Mouse (Mus musculus): ENCODE results near the gene Gm38655. TPM values are rescaled to one million over a fixed set of nuclear protein-coding genes. Genes with fewer than 3 reads are reported as not detected.
"Not testable (repeated sequence)": the region's sequence is repeated elsewhere in the genome, so short reads cannot be mapped to it uniquely, and the experiment has no call there.

Gene Gm38655
- polyA plus RNA-seq, 1 experiment from 2014 or later, result not detected

- no peak within 1 kb of the TSS for H3K27ac ChIP-seq
- H3K36me3 ChIP-seq, result peaks cover 45% of the 10 kb centered on the region
- H3K9me3 ChIP-seq, result no peaks in the 10 kb centered on the region
- H3K27me3 ChIP-seq (ENCODE audit: insufficient read depth, poor library complexity, severe bottlenecking), result no peaks in the 10 kb centered on the region
- H3K4me3 ChIP-seq, result no peak within 1 kb of the TSS
- DNase-seq (ENCODE audit: low spot score), result no peak
- H3K4me1 ChIP-seq (replicated peaks), result no peaks in the 10 kb centered on the region
- 87% methylated on average over 1 of the region's 1 CpGs for WGBS
Measured at GRCm38 (mm10) chr17:25162161-25162560, 13.1 kb downstream of the Gm38655 start, which contains the start of gene Ccdc154. Gene Ccdc154 (plus strand): TSS chr17:25162461.

DNA sequence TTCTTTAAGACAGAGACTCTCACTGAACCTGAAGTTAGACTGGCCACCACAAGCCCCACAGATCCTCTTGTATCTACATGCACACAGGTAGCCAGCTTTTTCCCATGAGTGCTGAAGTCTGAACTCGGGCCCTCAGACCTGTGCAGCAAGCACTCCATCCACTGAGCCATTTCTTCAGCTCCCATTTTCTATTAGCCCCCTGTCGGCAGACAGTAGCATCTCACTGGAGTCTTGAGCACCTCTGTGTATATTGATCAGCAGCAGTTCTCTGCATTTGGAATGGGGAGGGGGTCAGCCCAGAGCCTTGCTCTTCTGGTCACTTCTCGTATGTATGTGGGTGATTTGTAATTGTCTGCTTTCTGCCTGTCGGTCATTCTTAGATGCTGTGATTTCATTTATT lies 35.3 kb downstream of the Gm38655 start:
- no peak for DNase-seq (ENCODE audit: low spot score)

GRCm38 (mm10) chr17:25138803-25139202 lies 36.5 kb downstream of the Gm38655 start:
- no peak for DNase-seq (ENCODE audit: low spot score)
- 89% methylated on average over 1 of the region's 1 CpGs for WGBS
- Histone ChIP-seq H3K36me3 (peaks cover 31% of the 10 kb centered on the region), H3K9me3 (no peaks in the 10 kb centered on the region), H3K27me3 (ENCODE audit: insufficient read depth, poor library complexity, severe bottlenecking) (no peaks in the 10 kb centered on the region), H3K27ac (no peak overlapping the region), H3K4me1 (replicated peaks) (peaks cover 11% of the 10 kb centered on the region), H3K4me3 (no peak overlapping the region)

More for the DNA sequence above, 35.3 kb downstream of the Gm38655 start:
- Histone ChIP-seq H3K36me3 (peaks cover 39% of the 10 kb centered on the region), H3K27me3 (ENCODE audit: insufficient read depth, poor library complexity, severe bottlenecking) (no peaks in the 10 kb centered on the region), H3K4me3 (no peak overlapping the region), H3K27ac (no peak overlapping the region), H3K4me1 (replicated peaks) (no peaks in the 10 kb centered on the region), H3K9me3 (no peaks in the 10 kb centered on the region)
- 79% methylated on average over 4 of the region's 4 CpGs for WGBS

- 86% methylated on average over 6 of the region's 6 CpGs for WGBS
- Histone ChIP-seq H3K4me3 (no peak overlapping the region), H3K9me3 (no peaks in the 10 kb centered on the region), H3K4me1 (replicated peaks) (peaks cover 12% of the 10 kb centered on the region), H3K36me3 (peaks cover 19% of the 10 kb centered on the region), H3K27me3 (ENCODE audit: insufficient read depth, poor library complexity, severe bottlenecking) (no peaks in the 10 kb centered on the region), H3K27ac (no peak overlapping the region)
- no peak for DNase-seq (ENCODE audit: low spot score)
Measured at GRCm38 (mm10) chr17:25135622-25136021, 39.6 kb downstream of the Gm38655 start.

GRCm38 (mm10) chr17:25133275-25133698 lies 42.0 kb downstream of the Gm38655 start, which contains the start of gene Clcn7:
Gene Clcn7 (plus strand): TSS chr17:25133391.
- Histone ChIP-seq H3K4me1 (replicated peaks) (peaks cover 12% of the 10 kb centered on the region), H3K36me3 (peaks cover 13% of the 10 kb centered on the region), H3K4me3 (peak within 1 kb of the TSS; percentile 93), H3K9me3 (no peaks in the 10 kb centered on the region), H3K27me3 (ENCODE audit: insufficient read depth, poor library complexity, severe bottlenecking) (no peaks in the 10 kb centered on the region), H3K27ac (peak within 1 kb of the TSS; percentile 88)
- under 1% methylated on average over 40 of the region's 40 CpGs for WGBS
- DNase-seq (ENCODE audit: low spot score), result peak; percentile 92

DNA sequence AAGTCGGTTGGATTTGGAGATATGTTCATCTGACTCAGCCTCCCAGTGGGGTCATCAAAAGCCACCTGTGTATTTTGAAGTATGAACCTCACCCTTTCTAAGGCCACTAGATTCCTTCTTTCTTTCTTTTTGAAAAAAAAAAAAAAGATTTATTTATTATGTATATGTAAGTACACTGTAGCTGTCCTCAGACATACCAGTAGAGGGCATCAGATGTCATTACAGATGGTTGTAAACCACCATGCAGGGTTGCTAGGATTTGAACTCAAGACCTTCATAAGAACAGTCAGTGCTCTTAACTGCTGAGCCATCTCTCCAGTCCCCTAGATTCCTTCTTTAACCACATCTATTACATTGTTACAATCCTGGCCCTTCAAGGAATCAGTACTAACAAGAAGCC lies 45.2 kb downstream of the Gm38655 start:
- H3K4me1 ChIP-seq (replicated peaks), result peaks cover 12% of the 10 kb centered on the region
- no peak overlapping the region for H3K27ac ChIP-seq
- WGBS, result 90% methylated on average over 1 of the region's 1 CpGs
- H3K9me3 ChIP-seq, result no peaks in the 10 kb centered on the region
- DNase-seq (ENCODE audit: low spot score), result no peak
- no peaks in the 10 kb centered on the region for H3K36me3 ChIP-seq
- H3K27me3 ChIP-seq (ENCODE audit: insufficient read depth, poor library complexity, severe bottlenecking), result no peaks in the 10 kb centered on the region
- no peak overlapping the region for H3K4me3 ChIP-seq

DNA sequence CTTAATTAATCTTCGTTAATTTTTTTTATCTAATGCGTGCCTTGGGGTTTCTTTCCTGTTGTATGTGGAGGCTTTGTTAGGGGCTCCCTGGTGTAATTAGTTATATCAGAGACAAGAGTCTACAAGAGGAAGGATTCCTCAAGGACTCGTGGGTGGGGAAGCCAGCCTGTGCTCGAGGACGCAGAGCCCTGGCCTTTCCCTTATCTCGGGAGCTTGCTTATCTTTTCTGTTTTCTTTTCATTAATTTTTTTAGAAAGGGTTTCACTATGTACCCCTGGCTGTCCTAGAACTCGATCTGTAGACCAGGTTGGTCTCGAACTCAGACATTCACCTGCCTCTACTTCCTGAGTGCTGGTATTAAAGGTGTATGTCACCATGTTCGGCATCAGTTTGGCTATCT lies 47.6 kb downstream of the Gm38655 start:
- H3K4me1 ChIP-seq (replicated peaks), result no peaks in the 10 kb centered on the region
- no peak for DNase-seq (ENCODE audit: low spot score)
- H3K27ac ChIP-seq, result no peak overlapping the region
- no peaks in the 10 kb centered on the region for H3K27me3 ChIP-seq (ENCODE audit: insufficient read depth, poor library complexity, severe bottlenecking)
- H3K36me3 ChIP-seq, result no peaks in the 10 kb centered on the region
- WGBS, result 80% methylated on average over 9 of the region's 9 CpGs
- H3K9me3 ChIP-seq, result no peaks in the 10 kb centered on the region
- no peak overlapping the region for H3K4me3 ChIP-seq

DNA sequence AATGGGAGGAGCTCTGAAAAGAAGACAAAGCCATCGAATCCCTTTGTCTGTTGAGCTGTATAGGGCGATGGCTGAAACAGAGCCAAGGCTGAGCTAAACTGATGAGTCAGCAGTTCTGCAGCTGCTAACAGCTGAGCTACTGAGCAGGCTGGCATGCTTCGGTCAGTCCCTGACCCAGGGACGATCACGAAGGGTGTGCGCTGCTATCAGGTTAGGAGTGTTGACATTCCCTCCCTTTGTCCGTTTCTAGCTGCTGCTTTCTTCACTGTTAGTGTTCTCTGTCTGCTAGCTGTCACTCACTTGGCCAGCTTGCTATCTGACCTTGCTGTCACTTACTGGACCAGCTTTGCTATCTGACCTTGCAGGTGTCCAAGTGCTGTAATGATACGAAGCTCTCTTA lies 48.2 kb downstream of the Gm38655 start:
- H3K4me3 ChIP-seq, result no peak overlapping the region
- WGBS, result 61% methylated on average over 8 of the region's 8 CpGs
- H3K36me3 ChIP-seq, result no peaks in the 10 kb centered on the region
- H3K27me3 ChIP-seq (ENCODE audit: insufficient read depth, poor library complexity, severe bottlenecking), result no peaks in the 10 kb centered on the region
- no peak for DNase-seq (ENCODE audit: low spot score)
- no peaks in the 10 kb centered on the region for H3K9me3 ChIP-seq
- no peaks in the 10 kb centered on the region for H3K4me1 ChIP-seq (replicated peaks)
- H3K27ac ChIP-seq, result peak overlapping the region; percentile 0; the same call in 1 of the 2 replicates

DNA sequence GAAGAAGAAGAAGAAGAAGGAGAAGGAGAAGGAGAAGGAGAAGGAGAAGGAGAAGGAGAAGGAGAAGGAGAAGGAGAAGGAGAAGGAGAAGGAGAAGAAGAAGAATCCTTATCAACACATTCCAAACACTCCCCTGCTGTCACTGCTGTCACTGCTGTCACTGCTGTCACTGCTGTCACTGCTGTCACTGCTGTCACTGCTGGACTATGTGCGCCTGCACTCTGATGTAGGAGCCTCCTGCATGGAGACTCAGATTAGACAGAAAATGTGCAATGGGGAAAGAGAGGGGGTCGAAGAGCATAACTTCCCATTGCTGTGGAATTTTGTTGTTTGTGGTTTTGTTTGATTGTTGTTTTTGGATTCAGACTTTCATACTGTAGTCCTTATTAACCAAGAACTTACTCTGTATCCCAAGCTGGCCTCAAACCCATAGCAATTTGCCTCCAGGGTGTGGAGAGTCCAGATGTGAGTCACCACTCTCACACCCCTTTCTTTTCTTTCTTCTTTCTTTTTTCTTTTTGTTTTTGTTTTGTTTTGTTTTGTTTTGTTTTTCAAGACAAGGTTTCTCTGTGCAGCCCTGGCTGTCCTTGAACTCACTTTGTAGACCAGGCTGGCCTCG lies 49.7 kb downstream of the Gm38655 start:
- H3K27ac ChIP-seq; H3K4me3 ChIP-seq; H3K9me3 ChIP-seq; DNase-seq (ENCODE audit: low spot score); H3K36me3 ChIP-seq; H3K4me1 ChIP-seq (replicated peaks); H3K27me3 ChIP-seq (ENCODE audit: insufficient read depth, poor library complexity, severe bottlenecking): not testable (repeated sequence)
- WGBS, result 76% methylated on average over 3 of the region's 3 CpGs

- no peak overlapping the region for H3K27ac ChIP-seq
- no peaks in the 10 kb centered on the region for H3K36me3 ChIP-seq
- 28% methylated on average over 7 of the region's 7 CpGs for whole genome bisulfite sequencing
- H3K4me1 ChIP-seq (replicated peaks), result no peaks in the 10 kb centered on the region
- no peak overlapping the region for H3K4me3 ChIP-seq
- no peaks in the 10 kb centered on the region for H3K9me3 ChIP-seq
- DNase-seq (ENCODE audit: low spot score), result peak; percentile 15
- H3K27me3 ChIP-seq (ENCODE audit: insufficient read depth, poor library complexity, severe bottlenecking), result no peaks in the 10 kb centered on the region; the same call in 1 of the 2 replicates
Measured at GRCm38 (mm10) chr17:25123979-25124378, 51.3 kb downstream of the Gm38655 start.

Other genes with a start within 250 kb of the Gm38655 start
- gene Mapk8ip3, start 238.5 kb downstream of the Gm38655 start, polyA plus RNA-seq (2016; fragmentation: Nextera tagmentation; extraction: Ambion mirVana), result 51.4 and 61.7 TPM in 2 replicates
- 358 and 426 TPM in 2 replicates for gene Jpt2, start 214.8 kb downstream of the Gm38655 start, polyA plus RNA-seq (2016; fragmentation: Nextera tagmentation; extraction: Ambion mirVana)
- 7.9 and 9.1 TPM in 2 replicates for gene Cramp1l, start 159.7 kb downstream of the Gm38655 start, polyA plus RNA-seq (2016; fragmentation: Nextera tagmentation; extraction: Ambion mirVana)
- gene Ift140, start 159.4 kb downstream of the Gm38655 start, polyA plus RNA-seq (2016; fragmentation: Nextera tagmentation; extraction: Ambion mirVana), result 25.1 and 31.7 TPM in 2 replicates
- gene Tmem204, start 91.9 kb downstream of the Gm38655 start, polyA plus RNA-seq (2016; fragmentation: Nextera tagmentation; extraction: Ambion mirVana), result 13.0 and 13.7 TPM in 2 replicates
- 49.9 and 52.3 TPM in 2 replicates for gene Telo2, start 59.5 kb downstream of the Gm38655 start, polyA plus RNA-seq (2016; fragmentation: Nextera tagmentation; extraction: Ambion mirVana)
- gene Ptx4, start 54.7 kb downstream of the Gm38655 start, polyA plus RNA-seq (2016; fragmentation: Nextera tagmentation; extraction: Ambion mirVana), result not detected in 2 replicates
- gene Clcn7, start 42.1 kb downstream of the Gm38655 start, polyA plus RNA-seq (2016; fragmentation: Nextera tagmentation; extraction: Ambion mirVana), result 23.5 and 24.7 TPM in 2 replicates
- gene Ccdc154, start 13.0 kb downstream of the Gm38655 start, polyA plus RNA-seq (2016; fragmentation: Nextera tagmentation; extraction: Ambion mirVana), result not detected in 2 replicates
- 35.6 and 36.3 TPM in 2 replicates for gene BC003965, start 9.1 kb upstream of the Gm38655 start, polyA plus RNA-seq (2016; fragmentation: Nextera tagmentation; extraction: Ambion mirVana)
- 8.5 and 8.6 TPM in 2 replicates for gene Unkl, start 12.9 kb upstream of the Gm38655 start, polyA plus RNA-seq (2016; fragmentation: Nextera tagmentation; extraction: Ambion mirVana)
- gene Gnptg, start 64.7 kb upstream of the Gm38655 start, polyA plus RNA-seq (2016; fragmentation: Nextera tagmentation; extraction: Ambion mirVana), result 63.3 and 73.2 TPM in 2 replicates
- 76.9 and 86.4 TPM in 2 replicates for gene Tsr3, start 64.7 kb upstream of the Gm38655 start, polyA plus RNA-seq (2016; fragmentation: Nextera tagmentation; extraction: Ambion mirVana)
- gene Baiap3, start 80.9 kb upstream of the Gm38655 start, polyA plus RNA-seq (2016; fragmentation: Nextera tagmentation; extraction: Ambion mirVana), result 2.3 and 3.5 TPM in 2 replicates
- gene Ube2i, start 99.2 kb upstream of the Gm38655 start, polyA plus RNA-seq (2016; fragmentation: Nextera tagmentation; extraction: Ambion mirVana), result 862 and 894 TPM in 2 replicates
- not detected in 2 replicates for gene Prss34, start 122.9 kb upstream of the Gm38655 start, polyA plus RNA-seq (2016; fragmentation: Nextera tagmentation; extraction: Ambion mirVana)
- gene Prss28, start 133.2 kb upstream of the Gm38655 start, polyA plus RNA-seq (2016; fragmentation: Nextera tagmentation; extraction: Ambion mirVana), result not detected in 2 replicates
- gene Prss29, start 143.2 kb upstream of the Gm38655 start, polyA plus RNA-seq (2016; fragmentation: Nextera tagmentation; extraction: Ambion mirVana), result not detected in 2 replicates
- not detected in 2 replicates for gene Tpsab1, start 170.1 kb upstream of the Gm38655 start, polyA plus RNA-seq (2016; fragmentation: Nextera tagmentation; extraction: Ambion mirVana)
- not detected in 2 replicates for gene Tpsb2, start 190.8 kb upstream of the Gm38655 start, polyA plus RNA-seq (2016; fragmentation: Nextera tagmentation; extraction: Ambion mirVana)
- gene Tpsg1, start 193.8 kb upstream of the Gm38655 start, polyA plus RNA-seq (2016; fragmentation: Nextera tagmentation; extraction: Ambion mirVana), result 0.50 TPM in 1 of 2 replicates, not detected in the other

Measured in hindbrain, embryonic 10.5 days (tissue).